Mouse (Mus musculus) urinary bladder, postnatal 10 days (tissue): ENCODE results near the gene Olfr66.

Experiments
- DNase-seq: peaks from one replicate; pipeline ENCODE4 v3.0.0; 2022; ENCODE audit warnings: low spot score

The Olfr66 gene

GRCm38 (mm10) chr7:103886152-103886551 is at the start of gene Olfr66:
TSS of gene Olfr66 (minus strand) at chr7:103886252.
- DNase-seq, result no peak

DNA sequence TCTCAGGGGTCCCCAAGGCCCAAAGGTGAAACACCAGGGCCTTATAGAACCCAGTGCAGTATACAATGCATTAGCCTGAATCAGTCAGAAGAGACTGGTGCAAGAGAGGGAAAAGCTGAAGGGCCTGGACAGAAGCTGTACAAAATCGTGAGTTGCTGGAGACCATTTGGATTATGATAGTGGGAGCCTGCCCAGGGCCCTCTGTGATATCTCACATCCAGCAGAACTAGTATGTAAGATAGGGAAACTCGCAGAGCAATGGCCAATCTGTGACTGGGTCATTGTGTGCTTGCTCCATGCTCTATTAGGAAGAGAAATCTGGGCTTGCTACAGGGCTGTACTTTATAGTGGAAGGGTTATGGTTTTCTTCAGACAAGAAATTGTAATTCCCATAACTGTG is 48.2 kb upstream of the Olfr66 start, which contains the start of gene Olfr632:
Gene Olfr632 (plus strand): TSS at position 84 of the 400 bp plus-strand sequence.
- DNase-seq, result no peak

DNA sequence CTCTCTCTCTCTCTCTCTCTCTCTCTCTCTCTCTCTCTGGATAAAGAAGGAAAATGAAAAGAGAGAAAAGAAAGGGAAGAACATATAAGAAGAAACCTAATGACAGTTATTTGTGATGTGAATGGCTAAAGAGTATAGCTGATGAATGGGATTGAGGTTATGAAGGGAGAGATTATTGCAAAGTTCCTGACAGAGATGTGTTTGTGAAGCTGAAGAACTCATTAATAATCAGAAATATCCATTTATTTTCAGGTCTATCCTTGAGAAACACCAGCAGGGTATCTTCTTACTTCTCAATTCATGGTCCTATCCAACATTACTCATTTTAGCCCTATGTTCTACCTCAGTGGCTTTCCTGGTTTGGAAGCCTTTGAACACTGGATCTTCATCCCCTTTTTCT is 42.5 kb upstream of the Olfr66 start, which contains the start of gene Olfr631:
Gene Olfr631 (plus strand): TSS at position 301 of the 400 bp plus-strand sequence.
- no peak for DNase-seq

DNA sequence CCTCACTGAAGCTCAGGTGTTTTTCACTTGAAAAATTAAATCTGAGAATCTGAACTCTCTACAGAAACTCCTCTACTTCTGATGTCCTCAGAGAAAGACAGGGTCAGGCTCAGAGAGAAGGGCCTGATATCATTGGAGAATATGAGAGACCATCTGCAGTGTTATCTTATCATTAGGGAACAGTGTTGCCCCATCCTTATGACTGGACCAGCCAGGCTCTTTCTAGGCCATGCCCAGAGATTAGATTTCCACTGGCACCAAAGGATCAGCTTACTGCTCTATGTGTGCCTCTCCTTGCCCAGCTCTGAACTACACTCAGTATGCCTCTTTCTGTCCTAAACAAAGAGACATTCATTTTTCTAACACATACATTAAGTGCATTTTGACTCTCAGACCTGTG is 29.3 kb upstream of the Olfr66 start:
- no peak for DNase-seq

DNA sequence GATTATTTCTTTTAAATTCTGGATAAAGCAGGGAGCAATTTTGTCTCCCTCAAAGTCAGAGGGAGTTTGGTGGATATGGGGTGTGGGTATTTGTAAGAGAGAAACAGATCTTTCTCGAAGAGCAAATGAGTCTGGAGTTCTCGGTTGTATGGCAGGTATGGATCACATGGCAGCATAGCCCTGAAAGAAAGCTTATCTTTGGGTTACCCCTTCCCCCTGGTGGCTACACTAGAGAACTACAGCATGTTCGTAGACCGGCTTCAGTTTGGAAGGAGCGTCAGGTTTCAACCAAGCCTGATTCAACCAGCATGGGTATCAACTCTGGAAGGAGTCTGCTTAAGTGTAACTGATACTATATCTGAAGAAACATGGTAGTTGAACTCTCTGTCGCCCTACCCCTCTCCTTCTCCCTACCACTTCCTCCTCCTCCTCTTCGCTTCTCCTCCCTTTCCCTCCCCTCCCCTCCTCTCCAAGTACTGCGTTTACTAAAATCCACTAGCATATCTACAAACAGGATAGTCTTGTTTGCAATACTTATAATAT is 27.0 kb upstream of the Olfr66 start:
- no peak for DNase-seq

DNA sequence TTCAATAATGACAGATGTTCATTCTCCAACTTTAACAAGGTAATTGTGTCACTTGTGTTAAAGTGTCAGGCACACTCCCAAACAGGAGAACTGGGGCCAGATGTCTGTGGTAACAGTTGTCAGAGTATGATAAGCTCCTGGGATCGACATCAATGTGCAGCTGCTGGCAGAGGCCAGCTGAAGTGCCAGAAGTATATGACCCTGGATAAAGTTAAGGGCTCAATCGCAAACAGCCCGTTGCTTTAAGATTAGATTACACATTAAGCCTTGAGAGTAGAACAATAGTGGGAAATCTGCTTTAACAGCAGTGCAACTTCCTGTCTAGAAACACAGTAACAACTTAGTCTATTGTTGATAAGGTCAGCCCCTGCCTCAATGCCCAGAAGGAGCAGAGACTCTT is 24.0 kb upstream of the Olfr66 start:
- DNase-seq, result no peak

DNA sequence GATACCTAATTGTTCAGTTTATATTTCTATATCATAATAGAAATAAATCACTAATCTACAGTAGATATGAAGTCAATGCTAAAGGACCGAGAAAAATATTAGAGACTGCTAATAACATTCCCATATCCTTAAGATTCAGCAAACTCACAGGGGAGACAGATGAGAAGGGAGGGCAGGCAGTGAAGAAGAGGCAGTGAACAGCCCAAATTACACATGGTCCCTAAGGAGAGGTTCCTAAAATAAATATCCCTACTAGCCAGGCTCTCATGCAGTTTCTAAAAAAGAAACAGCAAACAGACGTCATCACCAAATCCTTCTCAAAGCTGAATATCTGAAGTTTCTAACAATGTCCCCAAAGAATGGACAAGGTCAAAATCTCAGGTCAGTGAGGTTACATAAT is 17.1 kb upstream of the Olfr66 start, which contains the start of gene Olfr65:
Gene Olfr65 (plus strand): TSS at position 301 of the 400 bp plus-strand sequence.
- DNase-seq, result no peak

- DNase-seq, result no peak
Observed at GRCm38 (mm10) chr7:103894385-103894784, 8.3 kb upstream of the Olfr66 start, which contains the start of gene Olfr64. TSS of gene Olfr64 (minus strand) at chr7:103894485.

DNA sequence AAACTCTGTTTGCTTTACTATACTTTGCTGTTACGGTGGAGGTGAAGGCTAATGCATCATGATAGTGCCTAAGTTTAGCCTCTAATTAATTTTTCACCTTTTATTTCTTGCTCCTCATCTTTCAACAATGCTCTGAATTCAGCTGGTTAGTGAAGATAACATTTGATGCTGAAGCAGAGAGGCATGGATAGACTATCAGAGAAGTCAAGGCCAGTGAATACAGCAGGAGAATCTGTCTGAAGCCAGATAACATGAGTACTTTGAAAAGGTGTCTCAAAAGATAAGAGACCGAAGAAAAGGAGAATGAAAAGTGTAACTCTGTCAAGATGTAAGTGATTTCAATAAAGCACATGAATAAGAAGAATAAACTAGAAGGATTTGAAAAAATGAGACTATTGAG is 9.0 kb downstream of the Olfr66 start:
- DNase-seq, result no peak

DNA sequence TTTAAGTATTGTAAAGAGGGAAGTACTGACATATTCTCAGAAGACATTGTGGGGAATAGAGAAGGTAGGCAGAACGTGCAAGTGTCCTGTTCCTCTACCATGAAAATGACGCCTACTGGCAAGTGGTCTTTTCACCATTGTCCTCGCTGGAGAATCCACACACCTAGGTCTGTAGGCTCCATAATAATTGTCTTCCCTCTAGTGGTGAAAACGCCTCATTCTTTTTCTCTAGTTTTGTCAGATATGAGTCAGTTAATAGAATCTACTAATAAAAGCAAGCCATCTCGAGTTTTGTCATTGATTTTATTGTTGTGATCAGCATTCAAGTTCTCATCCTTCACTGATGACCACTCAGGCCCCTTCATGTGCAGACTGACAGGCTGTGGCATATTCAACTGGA is 11.6 kb downstream of the Olfr66 start:
- DNase-seq, result no peak

- no peak for DNase-seq
Observed at GRCm38 (mm10) chr7:103873064-103873463, 13.0 kb downstream of the Olfr66 start.

DNA sequence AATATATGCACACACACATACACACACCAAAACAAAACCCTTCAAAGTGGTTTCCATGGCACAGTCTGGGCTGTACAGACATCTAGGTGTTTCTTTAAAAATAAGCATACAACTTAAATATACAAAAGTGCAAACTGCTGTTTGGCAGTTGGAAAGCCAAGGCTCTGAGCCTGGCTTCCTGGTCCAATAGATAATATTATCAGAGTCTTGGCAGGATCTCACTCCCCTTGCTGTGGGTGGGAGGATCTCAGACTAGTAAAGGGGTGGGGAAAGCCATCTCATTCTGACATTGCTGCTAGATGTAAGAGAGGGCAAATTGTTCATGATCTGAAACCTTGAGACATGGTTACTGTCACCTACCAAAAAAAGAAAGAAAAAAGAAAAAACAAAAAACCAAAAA is 15.4 kb downstream of the Olfr66 start:
- DNase-seq, result no peak

GRCm38 (mm10) chr7:103865716-103866115 is 20.3 kb downstream of the Olfr66 start:
- DNase-seq, result no peak

DNA sequence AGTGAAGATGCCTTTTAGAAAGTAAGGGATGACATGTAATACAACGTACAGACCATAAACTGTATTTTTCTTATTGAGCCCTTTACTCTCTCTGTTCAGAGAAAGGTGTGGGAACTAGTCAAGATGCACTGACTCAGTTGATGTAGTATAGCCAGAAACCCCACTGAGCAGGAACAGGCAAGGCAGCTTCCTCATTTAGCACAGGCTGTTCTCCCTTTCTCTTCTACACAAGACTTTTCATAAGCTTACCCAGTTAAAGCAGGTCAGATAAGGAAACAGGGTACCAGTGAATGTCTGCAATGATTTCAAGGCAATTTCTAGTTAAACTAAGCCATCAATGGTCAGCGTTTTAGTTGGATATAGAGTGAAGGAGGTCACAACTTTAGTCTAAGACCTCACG is 24.5 kb downstream of the Olfr66 start:
- no peak for DNase-seq

- DNase-seq, result no peak
Observed at GRCm38 (mm10) chr7:103860855-103861254, 25.2 kb downstream of the Olfr66 start.

GRCm38 (mm10) chr7:103859076-103859475 is 27.0 kb downstream of the Olfr66 start:
- DNase-seq, result no peak

DNA sequence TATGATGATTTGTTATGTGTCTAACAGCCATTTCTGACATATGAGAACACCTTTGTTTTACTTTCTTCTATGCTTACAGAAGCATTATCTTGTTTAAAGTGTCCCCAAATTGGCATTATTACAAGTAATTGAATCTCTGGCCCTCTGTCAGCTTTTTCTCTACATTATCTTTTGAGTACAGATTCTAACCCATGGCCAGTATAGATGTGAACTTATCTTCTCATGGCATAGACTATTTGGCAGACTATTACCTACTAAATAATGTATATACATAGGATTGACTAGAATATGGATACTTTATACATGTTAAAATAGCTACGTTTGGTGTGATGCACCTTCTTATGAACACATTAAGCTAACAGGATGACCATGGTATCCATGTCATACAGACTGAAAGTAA is 31.4 kb downstream of the Olfr66 start:
- no peak for DNase-seq

DNA sequence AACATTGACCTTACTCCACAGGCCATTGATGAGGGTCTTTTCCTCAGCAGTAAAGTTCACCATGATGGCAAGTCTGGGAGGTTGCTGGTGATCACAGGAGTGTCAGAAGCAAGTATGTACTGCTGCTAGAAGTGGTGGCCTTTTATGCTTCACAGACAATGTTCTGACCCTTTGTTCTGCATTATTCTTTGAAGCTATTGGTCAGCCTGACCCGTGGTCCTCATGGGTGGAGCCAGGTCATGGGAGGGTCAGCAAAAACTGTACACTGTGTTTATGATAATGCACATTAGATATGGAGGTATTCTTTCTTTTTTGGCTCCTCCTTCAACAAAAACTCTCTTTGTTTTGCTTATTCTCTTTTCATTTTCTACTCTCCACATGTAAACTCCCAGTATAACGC is 33.0 kb downstream of the Olfr66 start, which contains the start of gene Hbb-y:
Gene Hbb-y (minus strand): TSS at position 127 of the 400 bp plus-strand sequence.
- DNase-seq, result no peak

GRCm38 (mm10) chr7:103844525-103845325 is 41.3 kb downstream of the Olfr66 start:
- DNase-seq, result no peak

- DNase-seq, result no peak
Observed at GRCm38 (mm10) chr7:103843034-103843433, 43.0 kb downstream of the Olfr66 start, which contains the start of gene Hbb-bh1. TSS of gene Hbb-bh1 (minus strand) at chr7:103843164.

DNA sequence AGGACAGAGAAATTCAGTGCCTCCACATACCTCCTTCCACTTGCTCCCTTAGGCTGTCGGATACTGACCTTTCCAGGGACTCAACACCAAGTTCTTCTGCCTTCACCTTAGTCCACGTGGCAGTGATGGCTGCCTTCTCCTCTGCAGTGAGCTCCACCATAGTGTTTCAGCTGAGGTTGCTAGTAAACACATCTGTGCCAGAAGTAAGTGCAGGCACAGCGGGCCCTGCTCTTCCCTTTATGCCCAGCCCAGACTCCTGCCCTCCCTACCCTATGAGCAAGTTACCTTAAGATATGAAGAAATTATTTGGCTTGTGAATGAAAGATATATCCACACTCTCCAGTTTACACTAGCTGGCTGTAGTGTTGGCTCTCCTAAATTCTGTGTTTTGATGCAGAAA is 45.8 kb downstream of the Olfr66 start, which contains the start of gene Hbb-bh2:
Gene Hbb-bh2 (minus strand): TSS at position 253 of the 400 bp plus-strand sequence.
- no peak for DNase-seq
